Mouse (Mus musculus) ES-E14 (cell line): ENCODE data around the gene Katnal1.

ENCODE experiments used
- HCFC1 ChIP-seq: IDR thresholded peaks from 2 replicates; pipeline ENCODE4 v1.6.1; 2012; ENCODE audit warnings: low read length, inconsistent platforms, borderline replicate concordance; ENCODE audit not compliant: insufficient read depth
- ZNF384 ChIP-seq: IDR thresholded peaks from 2 replicates; pipeline ENCODE4 v1.6.1; 2012; ENCODE audit warnings: low read depth, low read length, inconsistent platforms

- TF ChIP-seq HCFC1: no peak
- no peak for TF ChIP-seq ZNF384
These were observed 31.9 kb downstream of the Katnal1 start for GRCm38 (mm10) chr5:148897069-148897702.
